Mouse (Mus musculus) limb, embryonic 12.5 days (tissue): ENCODE data around the gene Med12l. TPM values are rescaled to one million over a fixed set of nuclear protein-coding genes. Genes with fewer than 3 reads are reported as not detected.

Experiments
- ATAC-seq: fragments of 200-750 bp; cut with Nextera tagmentation; 2 replicates; pipeline ENCODE4 v1.8.0; 2017; ENCODE audit warnings: low read depth, moderate TSS enrichment; ENCODE audit not compliant: insufficient number of reproducible peaks, insufficient read depth, low FRiP score, low TSS enrichment
- H3K27ac ChIP-seq: fragments of 300-500 bp; sonication (generic); 2 replicates; pipeline ENCODE4 v1.5.1; 2016; ENCODE audit warnings: mild to moderate bottlenecking, moderate library complexity
- H3K27me3 ChIP-seq: fragments of 300-500 bp; sonication (generic); 2 replicates; pipeline ENCODE4 v1.6.1; 2016; ENCODE audit warnings: mild to moderate bottlenecking, moderate library complexity
- H3K36me3 ChIP-seq: fragments of 300-500 bp; sonication (generic); 2 replicates; pipeline ENCODE4 v1.6.1; 2016; ENCODE audit warnings: mild to moderate bottlenecking, moderate library complexity
- H3K4me1 ChIP-seq: fragments of 300-500 bp; sonication (generic); replicated peaks from 2 replicates; pipeline ENCODE4 v1.6.1; 2016
- H3K4me2 ChIP-seq: fragments of 300-500 bp; sonication (generic); 2 replicates; pipeline ENCODE4 v1.6.1; 2016; ENCODE audit warnings: mild to moderate bottlenecking, moderate library complexity
- H3K4me3 ChIP-seq: fragments of 300-500 bp; sonication (generic); replicated peaks from 2 replicates; pipeline ENCODE4 v1.5.1; 2016; ENCODE audit warnings: mild to moderate bottlenecking
- H3K9ac ChIP-seq: fragments of 300-500 bp; sonication (generic); replicated peaks from 2 replicates; pipeline ENCODE4 v1.6.1; 2016; ENCODE audit warnings: mild to moderate bottlenecking, moderate library complexity
- H3K9me3 ChIP-seq: fragments of 300-500 bp; sonication (generic); 2 replicates; pipeline ENCODE4 v1.6.1; 2016; ENCODE audit warnings: mild to moderate bottlenecking, moderate library complexity
- WGBS: fragments of 180-500 bp; shearing (Covaris S2); methylation state at CpG from one replicate; pipeline ENCODE4 v1.1.7; 2016; 5-methylcytosine and 5-hydroxymethylcytosine counted together
- polyA plus RNA-seq: library from polyadenylated mRNA; unstranded; fragments of >200 nt; fragmentation: Nextera tagmentation; extraction: Ambion mirVana; gene quantifications from 2 replicates; pipeline ENCODE4 v1.2.1, GENCODE M21; 2016

The Med12l gene
- polyA plus RNA-seq, 1 experiment from 2014 or later: 2.4 TPM

DNA sequence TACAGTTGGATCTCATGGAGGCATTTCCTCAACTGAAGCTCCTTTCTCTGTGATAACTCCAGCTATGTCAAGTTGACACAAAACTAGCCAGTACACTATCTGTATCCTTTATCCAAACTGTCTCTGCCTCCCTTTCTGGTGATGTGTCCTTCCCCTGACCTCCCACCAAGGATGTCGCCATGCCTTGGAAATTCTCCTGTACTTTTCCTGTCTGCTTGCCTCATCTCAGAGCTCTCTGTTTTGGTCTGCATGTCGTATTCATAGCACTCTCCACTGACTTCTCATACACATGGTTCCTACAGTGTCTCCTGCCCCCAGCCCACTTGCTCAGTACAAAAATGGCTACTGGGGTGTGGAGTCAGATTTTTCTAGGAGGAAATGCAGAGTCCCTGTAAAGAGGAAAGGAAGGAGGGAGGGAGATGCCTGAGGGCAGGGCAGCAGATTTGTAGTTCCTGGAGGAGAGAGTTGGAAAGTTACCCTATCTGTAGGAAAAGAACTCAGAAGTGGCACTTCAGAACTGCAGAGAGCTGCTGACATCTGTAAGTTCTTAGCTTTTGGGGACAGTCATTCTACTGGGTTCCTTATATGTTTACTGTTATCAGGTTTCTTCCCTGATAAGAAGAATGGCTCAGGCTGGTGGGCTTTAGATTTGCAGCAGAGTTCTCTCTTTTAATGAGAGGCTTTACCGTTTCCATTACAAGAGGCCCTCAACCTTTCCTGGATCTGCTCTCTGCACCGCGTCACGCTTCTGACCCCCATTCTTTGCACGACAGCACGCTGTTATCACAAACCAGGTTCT, 136.1 kb downstream of the Med12l start:
- Histone ChIP-seq H3K4me3 (no peak overlapping the region), H3K9ac (no peak overlapping the region), H3K9me3 (no peaks in the 10 kb centered on the region), H3K4me1 (0 out of 2 replicates have a peak, but pooled peaks cover 5% of the 10 kb centered on the region), H3K27ac (no peak overlapping the region), H3K36me3 (no peaks in the 10 kb centered on the region), H3K27me3 (no peaks in the 10 kb centered on the region), H3K4me2 (no peak overlapping the region)
- WGBS: 74% methylated on average over 8 of the region's 8 CpGs
- ATAC-seq: no peak

- Histone ChIP-seq H3K27me3 (no peaks in the 10 kb centered on the region), H3K9me3 (no peaks in the 10 kb centered on the region), H3K4me2 (no peak overlapping the region), H3K27ac (no peak overlapping the region), H3K4me1 (0 out of 2 replicates have a peak, but pooled peaks cover 5% of the 10 kb centered on the region), H3K4me3 (no peak overlapping the region), H3K9ac (no peak overlapping the region), H3K36me3 (no peaks in the 10 kb centered on the region)
- 33% methylated on average over 5 of the region's 5 CpGs for WGBS
- ATAC-seq: no peak
These were observed 139.6 kb downstream of the Med12l start for GRCm38 (mm10) chr3:59145194-59145593.

GRCm38 (mm10) chr3:59149646-59150045, 144.0 kb downstream of the Med12l start:
- H3K4me2 ChIP-seq: no peak overlapping the region
- no peaks in the 10 kb centered on the region for H3K36me3 ChIP-seq
- H3K9ac ChIP-seq: no peak overlapping the region
- ATAC-seq: no peak
- H3K27me3 ChIP-seq: no peaks in the 10 kb centered on the region
- no peaks in the 10 kb centered on the region for H3K9me3 ChIP-seq
- no peak overlapping the region for H3K4me3 ChIP-seq
- 0 out of 2 replicates have a peak, but pooled peaks cover 4% of the 10 kb centered on the region for H3K4me1 ChIP-seq
- H3K27ac ChIP-seq: no peak overlapping the region

DNA sequence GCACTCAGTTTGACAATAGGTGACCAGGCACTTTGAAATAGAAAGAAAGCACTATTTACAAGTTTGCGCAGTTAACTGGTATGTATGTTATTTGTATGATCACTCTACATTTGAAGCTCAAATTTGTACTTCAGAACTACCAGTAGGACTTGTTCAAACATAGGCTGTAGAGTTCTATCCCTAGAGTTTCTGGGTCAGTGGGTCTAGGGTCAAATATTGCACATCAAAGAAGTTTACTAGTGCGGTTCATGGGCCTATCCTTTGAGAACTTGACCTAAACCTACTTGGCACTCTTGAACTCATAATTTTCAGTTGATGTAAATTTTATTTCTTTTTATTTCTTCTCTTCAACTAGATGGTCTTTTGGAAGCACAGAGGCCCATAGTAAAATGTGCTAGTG, 145.0 kb downstream of the Med12l start:
- H3K4me2 ChIP-seq: no peak overlapping the region
- no peaks in the 10 kb centered on the region for H3K4me1 ChIP-seq
- no peak for ATAC-seq
- H3K4me3 ChIP-seq: no peak overlapping the region
- no peak overlapping the region for H3K27ac ChIP-seq
- WGBS: 91% methylated on average over 2 of the region's 2 CpGs
- no peaks in the 10 kb centered on the region for H3K27me3 ChIP-seq
- no peaks in the 10 kb centered on the region for H3K9me3 ChIP-seq
- no peaks in the 10 kb centered on the region for H3K36me3 ChIP-seq
- H3K9ac ChIP-seq: no peak overlapping the region

DNA sequence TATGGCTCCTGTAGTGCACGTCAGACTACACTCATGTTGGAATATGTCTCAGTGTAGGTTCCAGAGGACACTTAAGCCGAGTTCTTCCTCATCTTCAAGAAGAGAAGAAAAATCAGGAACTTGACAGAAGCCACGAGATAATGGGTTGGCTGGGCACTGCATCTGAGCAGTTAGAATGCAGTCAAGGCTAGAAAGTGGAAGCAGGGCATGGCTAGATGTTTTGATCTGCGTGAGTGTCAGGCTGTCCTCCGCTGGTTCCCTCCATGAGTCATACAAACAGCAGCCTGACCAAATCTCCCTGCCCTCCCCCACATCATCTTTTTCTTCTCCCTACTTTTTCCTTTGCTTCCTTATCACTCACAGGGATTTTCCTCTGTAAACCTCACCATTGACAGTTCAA, 147.8 kb downstream of the Med12l start, which contains the start of gene P2ry14:
P2ry14 (minus strand) TSS at position 195 of the 400 bp plus-strand sequence.
- no peaks in the 10 kb centered on the region for H3K9me3 ChIP-seq
- no peak within 1 kb of the TSS for H3K4me3 ChIP-seq
- no peaks in the 10 kb centered on the region for H3K27me3 ChIP-seq
- H3K36me3 ChIP-seq: no peaks in the 10 kb centered on the region
- 82% methylated on average over 5 of the region's 5 CpGs for WGBS
- no peak within 1 kb of the TSS for H3K4me2 ChIP-seq
- ATAC-seq: no peak
- H3K9ac ChIP-seq: no peak within 1 kb of the TSS
- no peaks in the 10 kb centered on the region for H3K4me1 ChIP-seq
- no peak within 1 kb of the TSS for H3K27ac ChIP-seq

DNA sequence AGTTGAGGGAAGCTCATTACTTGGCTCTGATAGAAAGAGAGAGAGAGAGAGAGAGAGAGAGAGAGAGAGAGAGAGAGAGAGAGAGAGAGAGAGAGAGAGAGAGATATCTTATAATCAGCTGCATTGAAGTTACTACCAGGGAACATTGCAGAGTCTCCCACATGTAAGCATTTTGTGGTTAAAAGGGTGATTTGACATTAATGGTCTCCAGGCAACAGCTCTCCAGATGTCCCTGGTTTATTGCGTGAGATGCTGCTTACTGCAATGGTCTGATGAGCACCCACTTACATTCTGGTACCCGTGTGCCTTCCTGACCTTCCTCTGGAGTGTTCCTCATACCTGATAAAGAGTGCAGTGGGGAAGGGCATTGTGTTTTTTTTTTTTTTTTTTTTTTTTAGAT, 149.3 kb downstream of the Med12l start:
- H3K4me2 ChIP-seq: no peak overlapping the region
- H3K4me3 ChIP-seq: no peak overlapping the region
- H3K27ac ChIP-seq: no peak overlapping the region
- H3K4me1 ChIP-seq: no peaks in the 10 kb centered on the region
- ATAC-seq: no peak
- no peak overlapping the region for H3K9ac ChIP-seq
- H3K9me3 ChIP-seq: no peaks in the 10 kb centered on the region
- no peaks in the 10 kb centered on the region for H3K27me3 ChIP-seq
- 51% methylated on average over 2 of the region's 2 CpGs for WGBS
- H3K36me3 ChIP-seq: no peaks in the 10 kb centered on the region

GRCm38 (mm10) chr3:59155404-59155803, 149.8 kb downstream of the Med12l start:
- Histone ChIP-seq H3K4me2 (no peak overlapping the region), H3K4me3 (no peak overlapping the region), H3K9ac (no peak overlapping the region), H3K27ac (no peak overlapping the region), H3K4me1 (no peaks in the 10 kb centered on the region), H3K27me3 (no peaks in the 10 kb centered on the region), H3K36me3 (no peaks in the 10 kb centered on the region), H3K9me3 (no peaks in the 10 kb centered on the region)
- ATAC-seq: no peak
- WGBS: 92% methylated on average over 6 of the region's 6 CpGs

DNA sequence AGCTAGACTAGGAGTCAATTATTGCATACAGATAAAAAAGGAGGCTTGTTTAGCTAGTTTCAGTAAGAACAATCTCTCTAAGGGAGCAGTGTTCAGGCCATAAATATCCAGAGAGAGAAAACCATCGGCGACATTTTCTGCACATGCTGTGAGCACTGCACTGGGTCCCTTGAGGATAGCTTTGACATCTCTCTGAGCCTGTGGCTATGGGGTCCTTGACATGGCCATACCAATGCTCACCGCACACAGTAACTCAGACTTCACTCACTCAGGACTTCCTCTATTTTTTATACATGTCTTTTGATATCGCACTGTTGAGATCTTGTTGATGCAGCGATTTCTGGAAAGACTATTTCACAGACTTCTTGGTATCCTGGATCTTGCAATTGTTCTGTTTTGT, 151.4 kb downstream of the Med12l start:
- Histone ChIP-seq H3K9me3 (no peaks in the 10 kb centered on the region), H3K4me1 (no peaks in the 10 kb centered on the region), H3K27me3 (no peaks in the 10 kb centered on the region), H3K4me3 (no peak overlapping the region), H3K9ac (no peak overlapping the region), H3K36me3 (no peaks in the 10 kb centered on the region), H3K4me2 (no peak overlapping the region), H3K27ac (no peak overlapping the region)
- ATAC-seq: no peak
- WGBS: 94% methylated on average over 5 of the region's 5 CpGs

- H3K4me3 ChIP-seq: no peak overlapping the region
- no peaks in the 10 kb centered on the region for H3K36me3 ChIP-seq
- no peaks in the 10 kb centered on the region for H3K9me3 ChIP-seq
- no peak overlapping the region for H3K4me2 ChIP-seq
- H3K27ac ChIP-seq: no peak overlapping the region
- H3K9ac ChIP-seq: no peak overlapping the region
- WGBS: 97% methylated on average over 1 of the region's 1 CpGs
- H3K4me1 ChIP-seq: no peaks in the 10 kb centered on the region
- no peaks in the 10 kb centered on the region for H3K27me3 ChIP-seq
- no peak for ATAC-seq
These were observed 154.8 kb downstream of the Med12l start for GRCm38 (mm10) chr3:59160465-59160864.

- no peak for ATAC-seq
- Histone ChIP-seq H3K4me3 (no peak overlapping the region), H3K27me3 (no peaks in the 10 kb centered on the region), H3K4me2 (no peak overlapping the region), H3K4me1 (no peaks in the 10 kb centered on the region), H3K9ac (no peak overlapping the region), H3K27ac (no peak overlapping the region), H3K9me3 (no peaks in the 10 kb centered on the region), H3K36me3 (no peaks in the 10 kb centered on the region)
- 72% methylated on average over 2 of the region's 2 CpGs for WGBS
These were observed 161.9 kb downstream of the Med12l start for GRCm38 (mm10) chr3:59167417-59168054.

GRCm38 (mm10) chr3:59168476-59168875, 162.9 kb downstream of the Med12l start:
- 86% methylated on average over 6 of the region's 6 CpGs for WGBS
- no peak for ATAC-seq
- Histone ChIP-seq H3K27me3 (no peaks in the 10 kb centered on the region), H3K27ac (no peak overlapping the region), H3K36me3 (no peaks in the 10 kb centered on the region), H3K9me3 (no peaks in the 10 kb centered on the region), H3K4me2 (no peak overlapping the region), H3K9ac (no peak overlapping the region), H3K4me1 (no peaks in the 10 kb centered on the region), H3K4me3 (no peak overlapping the region)
